Mouse (Mus musculus) bone marrow, adult 2 months (tissue): ENCODE results near the gene Fbxo6. TPM values are rescaled to one million over a fixed set of nuclear protein-coding genes. Genes with fewer than 3 reads are reported as not detected.

Source experiments
- H3K27ac ChIP-seq: fragments of 200-500 bp; 2 replicates; pipeline ENCODE4 v1.5.1; 2012; ENCODE audit warnings: low read depth, mild to moderate bottlenecking, control low read depth, inconsistent platforms, low read length; ENCODE audit not compliant: control insufficient read depth, poor library complexity, insufficient read depth
- H3K4me1 ChIP-seq: fragments of 200-500 bp; 2 replicates; pipeline ENCODE4 v1.6.1; 2011; ENCODE audit warnings: low read length; ENCODE audit not compliant: control insufficient read depth, insufficient read depth
- H3K4me3 ChIP-seq: fragments of 200-500 bp; replicated peaks from 2 replicates; pipeline ENCODE3; 2011; ENCODE audit warnings: mild to moderate bottlenecking, low read depth, low read length, control low read depth; ENCODE audit not compliant: control insufficient read depth
- CTCF ChIP-seq: fragments of 200-500 bp; IDR thresholded peaks from 2 replicates; pipeline ENCODE4 v1.5.1; 2011; ENCODE audit warnings: low read length, control low read depth; ENCODE audit not compliant: control insufficient read depth, insufficient read depth
- POLR2A ChIP-seq: fragments of 200-500 bp; IDR thresholded peaks from 2 replicates; pipeline ENCODE4 v1.6.1; 2011; ENCODE audit warnings: low read depth, mild to moderate bottlenecking, control low read depth, low read length, borderline replicate concordance; ENCODE audit not compliant: control insufficient read depth
- WGBS: fragments of 180-500 bp; shearing (Covaris S2); methylation state at CpG from one replicate; pipeline ENCODE4 v1.1.7; 2018; 5-methylcytosine and 5-hydroxymethylcytosine counted together
- polyA plus RNA-seq: library from polyadenylated mRNA; stranded (reverse); fragments of >200 nt; gene quantifications from 2 replicates; pipeline ENCODE4 v1.2.4, GENCODE M21; 2011; ENCODE audit warnings: low replicate concordance; ENCODE audit not compliant: missing spikeins, insufficient read depth, insufficient read length

Fbxo6 gene
- polyA plus RNA-seq, 1 experiment: 11.2 TPM

- no peaks in the 10 kb centered on the region for H3K4me1 ChIP-seq
Measured at GRCm38 (mm10) chr4:148098666-148099065, 53.3 kb downstream of the Fbxo6 start.

GRCm38 (mm10) chr4:148097936-148098335 lies 54.0 kb downstream of the Fbxo6 start:
- Histone ChIP-seq H3K4me1 (no peaks in the 10 kb centered on the region), H3K4me3 (no peak overlapping the region), H3K27ac (no peak overlapping the region)
- TF ChIP-seq POLR2A: no peak
- TF ChIP-seq CTCF: no peak
- WGBS: 70% methylated on average over 2 of the region's 2 CpGs

More at GRCm38 (mm10) chr4:148098666-148099065, 53.3 kb downstream of the Fbxo6 start:
- H3K27ac ChIP-seq: no peak overlapping the region
- no peak overlapping the region for H3K4me3 ChIP-seq
- 33% methylated on average over 3 of the region's 3 CpGs for WGBS
- TF ChIP-seq CTCF (no peak), POLR2A (no peak)

Other genes starting within 250 kb of the Fbxo6 start
- gene Mfn2, start 247.4 kb downstream of the Fbxo6 start, polyA plus RNA-seq: 12.1 and 23.5 TPM in 2 replicates
- 5.6 and 10.2 TPM in 2 replicates for gene Plod1, start 215.4 kb downstream of the Fbxo6 start, polyA plus RNA-seq
- 12.4 and 19.6 TPM in 2 replicates for gene 2510039O18Rik, start 211.2 kb downstream of the Fbxo6 start, polyA plus RNA-seq
- not detected in 2 replicates for gene Nppb, start 166.4 kb downstream of the Fbxo6 start, polyA plus RNA-seq
- gene Nppa, start 151.4 kb downstream of the Fbxo6 start, polyA plus RNA-seq: not detected in 2 replicates
- gene Clcn6, start 113.3 kb downstream of the Fbxo6 start, polyA plus RNA-seq: 3.4 and 6.8 TPM in 2 replicates
- 5.2 and 9.6 TPM in 2 replicates for gene Mthfr, start 113.1 kb downstream of the Fbxo6 start, polyA plus RNA-seq
- gene Agtrap, start 64.1 kb downstream of the Fbxo6 start, polyA plus RNA-seq: 10.0 and 20.9 TPM in 2 replicates
- gene Mad2l2, start 21.8 kb downstream of the Fbxo6 start, polyA plus RNA-seq: 7.4 and 13.9 TPM in 2 replicates
- 1.7 and 5.6 TPM in 2 replicates for gene Draxin, start 21.4 kb downstream of the Fbxo6 start, polyA plus RNA-seq
- gene Fbxo44, start 8.3 kb upstream of the Fbxo6 start, polyA plus RNA-seq: 1.7 TPM in 1 of 2 replicates, not detected in the other
- gene Fbxo2, start 8.5 kb upstream of the Fbxo6 start, polyA plus RNA-seq: not detected in 2 replicates
- not detected in 2 replicates for gene Disp3, start 135.8 kb upstream of the Fbxo6 start, polyA plus RNA-seq